Mouse (Mus musculus): ENCODE data around the gene Tbc1d30. TPM values are rescaled to one million over a fixed set of nuclear protein-coding genes. Genes with fewer than 3 reads are reported as not detected.
A peak's percentile ranks its signal among the peaks of the same experiment; 100 is the strongest.

Gene Tbc1d30
- polyA plus RNA-seq, 1 experiment from 2014 or later, result 2.1 TPM

DNA sequence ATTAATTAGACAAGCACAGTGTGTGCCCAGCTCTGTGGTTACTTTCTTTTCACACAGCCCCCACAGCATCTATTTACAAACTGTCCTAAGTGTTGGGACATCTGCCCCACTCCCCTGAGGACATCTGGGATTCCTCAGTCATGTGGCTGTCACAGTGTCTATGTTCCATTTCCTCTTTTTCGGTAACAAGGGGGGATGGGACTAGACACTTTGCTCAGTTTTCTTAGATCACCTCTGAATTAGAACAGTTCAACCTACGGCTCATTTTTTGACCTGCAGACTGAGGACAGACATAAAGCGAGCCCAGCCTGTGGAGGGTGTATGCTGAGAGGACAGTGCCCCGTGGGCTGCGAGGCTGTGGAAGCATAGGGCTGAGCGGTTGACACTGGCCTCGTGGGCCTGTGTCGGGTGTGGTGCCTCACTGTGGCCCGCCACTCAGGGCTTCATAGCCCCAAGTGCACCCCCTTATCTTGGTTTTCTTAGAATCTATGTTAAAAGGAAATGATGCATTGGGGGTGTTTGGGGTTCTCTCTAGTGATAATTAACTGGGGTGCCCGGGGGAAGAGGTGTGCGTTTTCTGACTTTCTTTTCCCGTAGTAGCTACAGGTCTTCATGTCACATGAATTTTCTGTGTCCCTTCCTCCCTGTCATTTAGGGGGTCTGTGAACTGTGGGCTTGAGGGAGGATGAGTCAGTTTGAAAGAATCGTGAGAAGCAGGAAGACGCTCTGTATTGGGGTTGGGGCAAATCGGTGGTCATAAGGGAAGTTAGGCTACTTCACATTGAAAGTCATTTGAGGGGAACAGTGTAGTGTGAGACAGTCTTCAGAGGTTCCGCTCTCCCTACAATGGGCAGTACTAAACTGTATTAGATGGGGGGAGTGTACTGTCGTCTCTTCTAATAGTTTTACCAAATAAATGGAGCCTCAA is 23.9 kb upstream of the Tbc1d30 start:
- WGBS, result 76% methylated on average over 17 of the region's 17 CpGs
- Histone ChIP-seq H3K27me3 (ENCODE audit: control insufficient read depth, insufficient read depth, low read length) (no peaks in the 10 kb centered on the region), H3K27ac (replicated peaks in 1 of 2; ENCODE audit: control insufficient read depth in 1 of 2, insufficient read depth in 1 of 2, low read depth in 2 of 2, low read length in 2 of 2) (no peak overlapping the region), H3K36me3 (ENCODE audit: control insufficient read depth, insufficient read depth, low read length) (peaks cover 84% of the 10 kb centered on the region), H3K4me3 (ENCODE audit: control insufficient read depth in 1 of 2, insufficient read depth in 1 of 2, low read depth in 1 of 2, low read length in 2 of 2) (no peak overlapping the region), H3K9me3 (ENCODE audit: control insufficient read depth, low read length) (peaks cover 4% of the 10 kb centered on the region; the same call in 1 of the 2 replicates), H3K4me2 (ENCODE audit: low read length) (no peak overlapping the region), H3K4me1 (ENCODE audit: control insufficient read depth in 2 of 2, insufficient read depth in 2 of 2, low read length in 2 of 2) (no peaks in the 10 kb centered on the region), H3K9ac (ENCODE audit: low read length) (no peak overlapping the region)
- no peak for ATAC-seq (ENCODE audit: insufficient number of reproducible peaks, insufficient read depth, low FRiP score, low read depth)

DNA sequence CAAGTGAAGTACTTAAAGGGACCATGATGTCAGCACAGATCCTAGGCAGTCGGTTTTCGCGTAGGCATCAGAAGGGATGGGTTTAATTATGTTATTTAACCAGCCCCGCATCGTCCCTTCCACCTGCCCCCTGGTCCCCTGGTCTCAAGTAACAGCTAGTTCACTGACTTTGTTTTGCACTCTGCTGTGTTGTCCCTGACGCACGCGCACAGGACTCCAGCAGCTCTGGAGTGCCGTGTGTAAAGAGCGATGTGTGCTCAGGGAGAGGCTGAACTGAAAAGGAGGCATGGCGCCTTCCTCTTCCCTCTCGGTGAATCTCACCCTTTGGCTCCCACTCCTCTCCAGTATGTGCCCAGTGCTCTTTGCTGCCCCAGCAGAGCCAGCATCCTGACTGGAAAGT is 22.9 kb upstream of the Tbc1d30 start:
- H3K36me3 ChIP-seq (ENCODE audit: control insufficient read depth, insufficient read depth, low read length), result peaks cover 78% of the 10 kb centered on the region

DNA sequence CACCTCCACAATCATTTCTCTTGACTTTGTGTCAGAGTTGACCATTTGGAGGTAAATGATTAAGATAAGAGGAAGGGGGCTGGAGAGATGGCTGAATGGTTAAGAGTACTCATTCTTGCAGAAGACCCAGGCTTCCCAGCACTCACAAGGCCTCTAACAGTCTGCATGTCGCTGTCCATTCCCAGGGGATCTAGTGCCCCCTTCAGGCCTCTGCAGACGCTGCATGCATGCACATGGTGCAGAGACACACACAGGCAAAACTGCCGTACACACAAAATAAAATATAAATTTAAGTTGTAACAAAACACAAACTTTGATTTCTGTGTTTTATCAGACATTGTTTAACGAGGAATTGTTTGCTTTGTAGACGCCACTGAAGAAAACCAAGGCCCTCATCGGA is 19.7 kb upstream of the Tbc1d30 start:
- Histone ChIP-seq H3K9me3 (ENCODE audit: control insufficient read depth, low read length) (no peaks in the 10 kb centered on the region), H3K36me3 (ENCODE audit: control insufficient read depth, insufficient read depth, low read length) (peaks cover 47% of the 10 kb centered on the region), H3K4me1 (ENCODE audit: control insufficient read depth in 2 of 2, insufficient read depth in 2 of 2, low read length in 2 of 2) (peaks cover 2 to 5% of the 10 kb centered on the region in 2 experiments), H3K27me3 (ENCODE audit: control insufficient read depth, insufficient read depth, low read length) (no peaks in the 10 kb centered on the region), H3K4me3 (ENCODE audit: control insufficient read depth in 1 of 2, insufficient read depth in 1 of 2, low read depth in 1 of 2, low read length in 2 of 2) (no peak overlapping the region), H3K4me2 (ENCODE audit: low read length) (no peak overlapping the region), H3K27ac (replicated peaks in 1 of 2; ENCODE audit: control insufficient read depth in 1 of 2, insufficient read depth in 1 of 2, low read depth in 2 of 2, low read length in 2 of 2) (no peak overlapping the region), H3K9ac (ENCODE audit: low read length) (no peak overlapping the region)
- no peak for ATAC-seq (ENCODE audit: insufficient number of reproducible peaks, insufficient read depth, low FRiP score, low read depth)
- 95% methylated on average over 6 of the region's 6 CpGs for WGBS

More for the DNA sequence above, 22.9 kb upstream of the Tbc1d30 start:
- no peak overlapping the region for H3K4me2 ChIP-seq (ENCODE audit: low read length)
- WGBS, result 82% methylated on average over 12 of the region's 12 CpGs
- H3K9me3 ChIP-seq (ENCODE audit: control insufficient read depth, low read length), result no peaks in the 10 kb centered on the region
- H3K27ac ChIP-seq (replicated peaks in 1 of 2; ENCODE audit: control insufficient read depth in 1 of 2, insufficient read depth in 1 of 2, low read depth in 2 of 2, low read length in 2 of 2), result no peak overlapping the region
- no peak for ATAC-seq (ENCODE audit: insufficient number of reproducible peaks, insufficient read depth, low FRiP score, low read depth)
- no peak overlapping the region for H3K4me3 ChIP-seq (ENCODE audit: control insufficient read depth in 1 of 2, insufficient read depth in 1 of 2, low read depth in 1 of 2, low read length in 2 of 2)
- no peaks in the 10 kb centered on the region for H3K4me1 ChIP-seq (ENCODE audit: control insufficient read depth in 2 of 2, insufficient read depth in 2 of 2, low read length in 2 of 2)
- no peaks in the 10 kb centered on the region for H3K27me3 ChIP-seq (ENCODE audit: control insufficient read depth, insufficient read depth, low read length)
- no peak overlapping the region for H3K9ac ChIP-seq (ENCODE audit: low read length)

DNA sequence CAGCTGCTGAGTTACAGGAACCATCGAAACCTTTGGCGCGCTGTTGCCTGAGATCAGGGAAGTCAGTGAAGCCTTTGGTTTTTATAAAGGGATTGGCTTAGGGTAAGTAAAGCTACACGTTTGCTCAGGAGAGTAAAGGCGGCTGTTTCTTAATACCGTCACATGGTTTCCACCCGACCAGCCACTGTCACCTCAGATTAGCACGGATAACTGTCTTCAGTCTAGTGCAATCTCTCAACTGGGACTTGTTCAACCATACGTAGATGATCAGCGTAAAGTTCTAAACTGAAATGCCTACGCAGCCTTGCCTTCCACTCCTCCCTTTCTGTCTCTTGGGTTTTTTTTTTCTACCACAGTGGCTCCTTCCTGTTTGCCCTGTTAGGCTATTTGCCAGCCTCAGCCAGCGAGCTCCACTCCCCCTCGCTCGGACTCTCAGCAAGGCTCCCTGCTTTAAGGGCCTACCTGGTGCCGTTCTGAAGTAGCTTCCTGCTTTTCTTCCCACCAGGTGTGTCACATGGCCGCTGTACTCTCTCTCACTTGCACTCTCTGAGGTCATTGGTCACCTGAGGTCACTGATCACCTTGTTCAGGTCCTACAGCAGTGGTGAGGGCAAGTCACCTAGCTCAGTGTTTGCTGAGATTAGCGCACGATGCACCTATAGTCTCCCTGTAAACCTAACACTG is 17.8 kb upstream of the Tbc1d30 start:
- Histone ChIP-seq H3K27ac (replicated peaks in 1 of 2; ENCODE audit: control insufficient read depth in 1 of 2, insufficient read depth in 1 of 2, low read depth in 2 of 2, low read length in 2 of 2) (no peak overlapping the region), H3K9ac (ENCODE audit: low read length) (no peak overlapping the region), H3K4me1 (ENCODE audit: control insufficient read depth in 2 of 2, insufficient read depth in 2 of 2, low read length in 2 of 2) (peaks cover 6 to 14% of the 10 kb centered on the region in 2 experiments), H3K36me3 (ENCODE audit: control insufficient read depth, insufficient read depth, low read length) (peaks cover 37% of the 10 kb centered on the region), H3K4me2 (ENCODE audit: low read length) (no peak overlapping the region), H3K9me3 (ENCODE audit: control insufficient read depth, low read length) (no peaks in the 10 kb centered on the region), H3K4me3 (ENCODE audit: control insufficient read depth in 1 of 2, insufficient read depth in 1 of 2, low read depth in 1 of 2, low read length in 2 of 2) (no peak overlapping the region), H3K27me3 (ENCODE audit: control insufficient read depth, insufficient read depth, low read length) (no peaks in the 10 kb centered on the region)
- WGBS, result 86% methylated on average over 18 of the region's 18 CpGs
- ATAC-seq (ENCODE audit: insufficient number of reproducible peaks, insufficient read depth, low FRiP score, low read depth), result no peak

DNA sequence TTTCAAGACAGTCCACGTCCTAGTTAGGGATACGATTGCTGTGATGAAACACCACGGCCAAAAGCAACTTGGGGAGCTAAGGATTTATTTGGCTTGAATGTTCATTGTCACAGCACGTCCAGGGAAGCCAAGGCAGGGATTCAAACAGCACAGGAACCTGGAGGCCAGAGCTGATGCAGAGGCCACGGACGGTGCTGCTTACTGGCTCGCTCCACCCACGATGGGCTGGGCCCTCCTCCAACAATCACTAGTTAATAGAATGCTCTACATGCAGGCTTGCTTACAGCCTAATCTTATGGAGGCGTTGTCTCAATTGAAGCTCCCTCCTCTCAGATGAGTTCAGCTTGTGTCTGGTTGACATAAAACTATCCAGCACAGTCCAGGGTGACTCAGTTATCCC is 16.7 kb upstream of the Tbc1d30 start:
- Histone ChIP-seq H3K4me1 (ENCODE audit: control insufficient read depth in 2 of 2, insufficient read depth in 2 of 2, low read length in 2 of 2) (peaks cover 6 to 14% of the 10 kb centered on the region in 2 experiments), H3K27me3 (ENCODE audit: control insufficient read depth, insufficient read depth, low read length) (no peaks in the 10 kb centered on the region), H3K9me3 (ENCODE audit: control insufficient read depth, low read length) (no peaks in the 10 kb centered on the region), H3K27ac (replicated peaks in 1 of 2; ENCODE audit: control insufficient read depth in 1 of 2, insufficient read depth in 1 of 2, low read depth in 2 of 2, low read length in 2 of 2) (no peak overlapping the region), H3K4me2 (ENCODE audit: low read length) (no peak overlapping the region), H3K9ac (ENCODE audit: low read length) (no peak overlapping the region), H3K36me3 (ENCODE audit: control insufficient read depth, insufficient read depth, low read length) (peaks cover 26% of the 10 kb centered on the region), H3K4me3 (ENCODE audit: control insufficient read depth in 1 of 2, insufficient read depth in 1 of 2, low read depth in 1 of 2, low read length in 2 of 2) (no peak overlapping the region)
- 87% methylated on average over 9 of the region's 9 CpGs for WGBS
- ATAC-seq (ENCODE audit: insufficient number of reproducible peaks, insufficient read depth, low FRiP score, low read depth), result no peak

DNA sequence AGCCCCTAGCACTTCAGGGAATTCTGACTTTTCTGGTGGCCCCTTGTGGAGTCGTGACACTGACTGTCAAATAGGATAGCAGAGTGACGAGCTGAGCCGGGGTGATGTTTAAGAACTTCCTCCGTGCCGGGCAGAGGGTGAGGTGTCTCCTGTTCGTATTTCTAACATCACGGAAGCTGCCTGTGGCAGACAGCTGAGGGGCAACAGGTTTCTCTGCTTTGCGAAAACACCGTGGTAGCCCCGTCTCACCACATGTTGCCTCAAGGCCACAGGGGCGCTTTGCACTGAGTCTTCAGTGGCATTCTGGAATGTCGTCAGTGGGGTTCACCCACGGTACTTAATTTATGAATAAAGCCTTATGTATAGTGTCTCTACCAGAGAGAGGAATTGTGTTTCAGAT is 16.2 kb upstream of the Tbc1d30 start:
- Histone ChIP-seq H3K4me1 (ENCODE audit: control insufficient read depth in 2 of 2, insufficient read depth in 2 of 2, low read length in 2 of 2) (peaks cover 6 to 14% of the 10 kb centered on the region in 2 experiments), H3K27ac (replicated peaks in 1 of 2; ENCODE audit: control insufficient read depth in 1 of 2, insufficient read depth in 1 of 2, low read depth in 2 of 2, low read length in 2 of 2) (no peak overlapping the region), H3K9ac (ENCODE audit: low read length) (no peak overlapping the region), H3K9me3 (ENCODE audit: control insufficient read depth, low read length) (no peaks in the 10 kb centered on the region), H3K36me3 (ENCODE audit: control insufficient read depth, insufficient read depth, low read length) (peaks cover 23% of the 10 kb centered on the region), H3K27me3 (ENCODE audit: control insufficient read depth, insufficient read depth, low read length) (no peaks in the 10 kb centered on the region), H3K4me2 (ENCODE audit: low read length) (no peak overlapping the region), H3K4me3 (ENCODE audit: control insufficient read depth in 1 of 2, insufficient read depth in 1 of 2, low read depth in 1 of 2, low read length in 2 of 2) (no peak overlapping the region)
- 88% methylated on average over 13 of the region's 13 CpGs for WGBS
- ATAC-seq (ENCODE audit: insufficient number of reproducible peaks, insufficient read depth, low FRiP score, low read depth), result no peak

DNA sequence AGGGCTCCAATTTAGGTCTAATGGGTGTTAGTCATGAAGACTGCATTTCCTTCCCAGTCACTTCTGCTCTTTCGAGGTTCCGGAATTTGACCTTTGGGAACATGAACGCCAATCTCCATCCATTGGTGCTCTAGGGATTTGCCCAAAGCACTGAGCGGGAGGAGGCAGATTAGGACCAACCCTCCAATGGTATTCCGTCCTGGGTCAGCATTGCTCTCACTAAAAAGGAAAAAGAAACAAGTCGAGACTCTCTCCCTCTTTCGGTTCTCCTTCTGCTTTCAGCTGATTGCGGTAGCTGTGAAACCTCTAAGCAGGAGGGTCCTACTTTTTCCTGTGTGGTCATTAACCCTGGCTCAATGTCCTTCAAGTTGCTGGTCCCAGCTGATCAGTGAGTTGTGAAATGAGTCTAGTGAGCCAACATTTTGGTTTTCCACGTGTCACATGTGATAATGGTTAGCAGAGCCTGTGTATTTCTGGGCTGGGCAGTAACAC is 14.7 kb upstream of the Tbc1d30 start:
- Histone ChIP-seq H3K4me1 (ENCODE audit: control insufficient read depth in 2 of 2, insufficient read depth in 2 of 2, low read length in 2 of 2) (peaks cover 6 to 14% of the 10 kb centered on the region in 2 experiments), H3K9me3 (ENCODE audit: control insufficient read depth, low read length) (no peaks in the 10 kb centered on the region), H3K27ac (replicated peaks in 1 of 2; ENCODE audit: control insufficient read depth in 1 of 2, insufficient read depth in 1 of 2, low read depth in 2 of 2, low read length in 2 of 2) (no peak overlapping the region), H3K36me3 (ENCODE audit: control insufficient read depth, insufficient read depth, low read length) (peaks cover 10% of the 10 kb centered on the region; the same call in 1 of the 2 replicates), H3K4me3 (ENCODE audit: control insufficient read depth in 1 of 2, insufficient read depth in 1 of 2, low read depth in 1 of 2, low read length in 2 of 2) (peak overlapping the region; percentile 77 to 92), H3K9ac (ENCODE audit: low read length) (peak overlapping the region; percentile 93), H3K27me3 (ENCODE audit: control insufficient read depth, insufficient read depth, low read length) (no peaks in the 10 kb centered on the region), H3K4me2 (ENCODE audit: low read length) (peak overlapping the region; percentile 75)
- no peak for ATAC-seq (ENCODE audit: insufficient number of reproducible peaks, insufficient read depth, low FRiP score, low read depth)
- WGBS, result 14% methylated on average over 9 of the region's 9 CpGs

Measured in heart, embryonic 14.5 days (tissue).